Mouse (Mus musculus): Measurements from ENCODE around the gene Upb1.

GRCm38 (mm10) chr10:75462728-75463127 is 61.8 kb downstream of the Upb1 start:
- TF ChIP-seq CTCF (IDR thresholded peaks at IDR 0.05; ENCODE audit: control insufficient read depth, insufficient read depth, insufficient read length) = no peak
- TF ChIP-seq MAX (IDR thresholded peaks at IDR 0.05) = no peak
- TF ChIP-seq MYOD1 (IDR thresholded peaks at IDR 0.05; ENCODE audit: control insufficient read depth, insufficient read length, low read depth) = no peak
